Mouse (Mus musculus) forebrain, embryonic 13.5 days (tissue): ENCODE results near the gene Rif1. TPM values are rescaled to one million over a fixed set of nuclear protein-coding genes. Genes with fewer than 3 reads are reported as not detected.

Experiments
- ATAC-seq: fragments of 200-750 bp; cut with Nextera tagmentation; 2 replicates; pipeline ENCODE4 v1.8.0; 2017
- H3K27ac ChIP-seq: fragments of 300-500 bp; sonication (generic); 2 replicates; pipeline ENCODE4 v1.5.1; 2015; ENCODE audit warnings: inconsistent platforms, mild to moderate bottlenecking, moderate library complexity
- H3K27me3 ChIP-seq: fragments of 300-500 bp; sonication (generic); 2 replicates; pipeline ENCODE4 v1.6.1; 2015; ENCODE audit warnings: mild to moderate bottlenecking, inconsistent platforms
- H3K36me3 ChIP-seq: fragments of 300-500 bp; sonication (generic); 2 replicates; pipeline ENCODE4 v1.6.1; 2015; ENCODE audit warnings: mild to moderate bottlenecking, inconsistent platforms; ENCODE audit not compliant: poor library complexity, severe bottlenecking
- H3K4me1 ChIP-seq: fragments of 300-500 bp; sonication (generic); 2 replicates; pipeline ENCODE4 v1.6.1; 2015; ENCODE audit warnings: inconsistent platforms
- H3K4me2 ChIP-seq: fragments of 300-500 bp; sonication (generic); 2 replicates; pipeline ENCODE4 v1.6.1; 2015; ENCODE audit warnings: inconsistent platforms, mild to moderate bottlenecking, moderate library complexity
- H3K4me3 ChIP-seq: fragments of 300-500 bp; sonication (generic); 2 replicates; pipeline ENCODE4 v1.5.1; 2015; ENCODE audit warnings: mild to moderate bottlenecking, inconsistent platforms
- H3K9ac ChIP-seq: fragments of 300-500 bp; sonication (generic); 2 replicates; pipeline ENCODE4 v1.6.1; 2015; ENCODE audit warnings: mild to moderate bottlenecking, inconsistent platforms
- H3K9me3 ChIP-seq: fragments of 300-500 bp; sonication (generic); replicated peaks from 2 replicates; pipeline ENCODE4 v1.6.1; 2016; ENCODE audit warnings: inconsistent platforms
- WGBS: fragments of 180-500 bp; shearing (Covaris S2); methylation state at CpG from one replicate; pipeline ENCODE4 v1.1.7; 2015; 5-methylcytosine and 5-hydroxymethylcytosine counted together
- polyA plus RNA-seq: library from polyadenylated mRNA; unstranded; fragments of >200 nt; fragmentation: Nextera tagmentation; extraction: Ambion mirVana; gene quantifications from 2 replicates; pipeline ENCODE4 v1.2.1, GENCODE M21; 2015

Rif1 gene
- 27.0 and 33.3 TPM in 2 replicates for polyA plus RNA-seq

GRCm38 (mm10) chr2:52072491-52073140 lies at the start of gene Rif1:
Gene Rif1, plus strand, starts transcription at chr2:52072832.
- peak; percentile 97 for ATAC-seq
- under 1% methylated on average over 60 of the region's 72 CpGs for WGBS
- H3K4me3 ChIP-seq, result peak within 1 kb of the TSS; percentile 99
- peaks cover 24% of the 10 kb centered on the region for H3K36me3 ChIP-seq
- H3K9ac ChIP-seq, result peak within 1 kb of the TSS; percentile 94
- H3K27me3 ChIP-seq, result no peaks in the 10 kb centered on the region
- no peaks in the 10 kb centered on the region for H3K9me3 ChIP-seq
- peak within 1 kb of the TSS; percentile 79 for H3K27ac ChIP-seq
- H3K4me1 ChIP-seq, result peaks cover 19% of the 10 kb centered on the region
- peak within 1 kb of the TSS; percentile 70 for H3K4me2 ChIP-seq

- Histone ChIP-seq H3K27me3 (no peaks in the 10 kb centered on the region), H3K4me3 (no peak overlapping the region), H3K27ac (no peak overlapping the region), H3K4me1 (no peaks in the 10 kb centered on the region), H3K36me3 (no peaks in the 10 kb centered on the region), H3K9me3 (peaks cover 4% of the 10 kb centered on the region; the same call in 1 of the 2 replicates), H3K9ac (no peak overlapping the region), H3K4me2 (no peak overlapping the region)
- 68% methylated on average over 4 of the region's 4 CpGs for WGBS
- ATAC-seq, result no peak
Measured at GRCm38 (mm10) chr2:52027061-52027460, 45.6 kb upstream of the Rif1 start.

- Histone ChIP-seq H3K27ac (no peak overlapping the region), H3K9me3 (peaks cover 4% of the 10 kb centered on the region; the same call in 1 of the 2 replicates), H3K4me1 (no peaks in the 10 kb centered on the region), H3K27me3 (no peaks in the 10 kb centered on the region), H3K36me3 (no peaks in the 10 kb centered on the region), H3K4me2 (no peak overlapping the region), H3K9ac (no peak overlapping the region), H3K4me3 (no peak overlapping the region)
- ATAC-seq, result no peak
- WGBS, result 92% methylated on average over 3 of the region's 3 CpGs
Measured at GRCm38 (mm10) chr2:52029426-52029825, 43.2 kb upstream of the Rif1 start.

GRCm38 (mm10) chr2:52031491-52031890 lies 41.1 kb upstream of the Rif1 start:
- Histone ChIP-seq H3K4me1 (no peaks in the 10 kb centered on the region), H3K9ac (no peak overlapping the region), H3K9me3 (peaks cover 4% of the 10 kb centered on the region; the same call in 1 of the 2 replicates), H3K27me3 (no peaks in the 10 kb centered on the region), H3K36me3 (no peaks in the 10 kb centered on the region), H3K4me3 (no peak overlapping the region), H3K4me2 (no peak overlapping the region), H3K27ac (no peak overlapping the region)
- ATAC-seq, result no peak
- WGBS, result 89% methylated on average over 4 of the region's 4 CpGs

DNA sequence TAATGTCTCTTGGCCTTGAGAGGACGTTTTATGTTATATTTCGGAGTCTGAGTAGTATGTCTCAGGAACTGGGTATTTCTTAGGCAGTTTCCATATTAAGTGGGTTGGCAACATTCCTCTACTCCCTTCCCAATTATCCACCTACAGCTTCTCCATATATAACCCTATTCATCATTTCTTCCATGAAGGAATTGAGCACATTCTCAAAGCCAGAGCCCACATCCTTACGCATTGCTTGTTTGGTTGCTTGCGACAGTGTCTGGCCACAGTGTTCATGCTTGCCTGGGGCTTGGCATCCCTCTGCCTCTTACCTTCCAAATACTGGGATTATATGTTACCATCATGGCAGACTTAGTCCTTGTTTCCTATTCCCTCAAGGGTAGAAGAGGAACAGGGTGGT lies 38.0 kb upstream of the Rif1 start:
- no peak overlapping the region for H3K4me2 ChIP-seq
- H3K4me1 ChIP-seq, result peaks cover 19% of the 10 kb centered on the region; the same call in 1 of the 2 replicates

GRCm38 (mm10) chr2:52035144-52035543 lies 37.5 kb upstream of the Rif1 start:
- no peak overlapping the region for H3K4me2 ChIP-seq
- H3K9me3 ChIP-seq, result no peaks in the 10 kb centered on the region
- no peaks in the 10 kb centered on the region for H3K36me3 ChIP-seq
- H3K4me3 ChIP-seq, result no peak overlapping the region
- H3K27me3 ChIP-seq, result no peaks in the 10 kb centered on the region
- ATAC-seq, result no peak
- WGBS, result 78% methylated on average over 4 of the region's 4 CpGs
- H3K9ac ChIP-seq, result no peak overlapping the region
- no peak overlapping the region for H3K27ac ChIP-seq
- H3K4me1 ChIP-seq, result peaks cover 19% of the 10 kb centered on the region; the same call in 1 of the 2 replicates

More for the DNA sequence above, 38.0 kb upstream of the Rif1 start:
- Histone ChIP-seq H3K27ac (no peak overlapping the region), H3K9me3 (no peaks in the 10 kb centered on the region), H3K27me3 (no peaks in the 10 kb centered on the region), H3K9ac (no peak overlapping the region), H3K36me3 (no peaks in the 10 kb centered on the region), H3K4me3 (no peak overlapping the region)
- no peak for ATAC-seq
- 96% methylated on average over 4 of the region's 4 CpGs for WGBS

DNA sequence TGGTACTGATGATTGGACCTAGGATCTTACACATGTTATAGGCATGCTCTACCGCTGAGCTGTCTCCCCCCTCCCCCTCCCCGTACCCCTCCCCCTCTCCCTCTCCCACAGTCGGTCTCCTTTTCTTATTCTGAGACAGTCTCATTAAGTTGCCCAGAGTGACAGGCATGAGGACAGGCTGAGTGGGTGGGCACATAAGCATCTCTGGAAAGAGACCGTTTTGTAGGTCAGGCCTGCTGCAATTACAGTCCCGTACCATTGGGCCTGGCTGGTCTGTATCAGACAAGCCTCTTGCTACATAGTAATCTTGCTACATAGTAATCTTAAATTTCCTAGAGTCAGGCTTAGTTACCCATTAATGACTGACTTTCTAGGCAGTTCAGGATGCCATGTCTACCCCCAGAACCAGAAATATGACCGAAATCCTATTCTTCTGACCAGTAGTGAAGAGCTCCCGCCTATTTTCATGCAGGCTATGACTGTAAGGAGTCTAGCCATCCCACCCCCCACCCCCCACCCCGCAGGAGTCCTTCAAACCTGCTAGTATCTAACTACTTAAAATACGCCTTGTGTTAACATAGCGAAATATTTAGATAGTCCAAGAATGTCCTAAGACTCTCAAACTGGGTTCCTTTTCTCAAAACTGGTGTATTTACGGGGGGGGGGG lies 35.6 kb upstream of the Rif1 start:
- Histone ChIP-seq H3K4me3 (no peak overlapping the region), H3K4me2 (peak overlapping the region; percentile 68), H3K36me3 (no peaks in the 10 kb centered on the region), H3K27ac (no peak overlapping the region), H3K27me3 (no peaks in the 10 kb centered on the region), H3K9ac (no peak overlapping the region), H3K4me1 (peaks cover 19% of the 10 kb centered on the region; the same call in 1 of the 2 replicates), H3K9me3 (no peaks in the 10 kb centered on the region)
- 33% methylated on average over 10 of the region's 11 CpGs for WGBS
- peak; percentile 77; the same call in 1 of the 2 replicates for ATAC-seq

DNA sequence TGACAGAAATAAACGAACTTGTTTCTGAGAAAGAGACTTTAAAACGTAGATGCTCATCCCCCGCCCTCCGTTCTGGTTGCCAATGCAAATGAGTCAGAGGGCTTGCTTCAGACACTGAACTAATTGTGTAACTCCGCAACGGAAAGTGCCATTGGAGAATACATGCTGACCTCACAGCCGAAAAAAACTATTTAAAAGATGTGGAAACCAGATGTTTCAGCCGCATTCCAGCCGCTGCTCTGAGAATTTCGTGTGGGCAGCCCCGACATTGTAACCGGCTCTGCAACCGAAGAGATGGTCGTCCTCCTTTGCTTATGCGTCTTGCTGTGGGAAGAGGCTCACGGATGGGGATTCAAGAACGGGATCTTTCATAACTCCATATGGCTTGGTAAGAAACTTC lies 34.8 kb upstream of the Rif1 start, which contains the start of gene Tnfaip6:
TSS of gene Tnfaip6 (plus strand) at position 128 of the 400 bp plus-strand sequence.
- Histone ChIP-seq H3K9ac (peak within 1 kb of the TSS; percentile 62), H3K4me1 (peaks cover 19% of the 10 kb centered on the region; the same call in 1 of the 2 replicates), H3K36me3 (no peaks in the 10 kb centered on the region), H3K9me3 (no peaks in the 10 kb centered on the region), H3K27me3 (no peaks in the 10 kb centered on the region), H3K4me2 (peak within 1 kb of the TSS; percentile 68), H3K27ac (no peak within 1 kb of the TSS), H3K4me3 (peak within 1 kb of the TSS; percentile 49)
- ATAC-seq, result peak; percentile 72; the same call in 1 of the 2 replicates
- under 1% methylated on average over 17 of the region's 17 CpGs for whole genome bisulfite sequencing

GRCm38 (mm10) chr2:52038558-52038957 lies 34.1 kb upstream of the Rif1 start:
- H3K9ac ChIP-seq, result peak overlapping the region; percentile 40
- no peaks in the 10 kb centered on the region for H3K9me3 ChIP-seq
- H3K27me3 ChIP-seq, result no peaks in the 10 kb centered on the region
- 23% methylated on average over 5 of the region's 5 CpGs for WGBS
- H3K4me3 ChIP-seq, result peak overlapping the region; percentile 49
- H3K27ac ChIP-seq, result no peak overlapping the region
- no peak for ATAC-seq
- H3K4me2 ChIP-seq, result peak overlapping the region; percentile 68
- 0 out of 2 replicates have a peak, but pooled peaks cover under 1% of the 10 kb centered on the region for H3K36me3 ChIP-seq
- H3K4me1 ChIP-seq, result peaks cover 19% of the 10 kb centered on the region; the same call in 1 of the 2 replicates

DNA sequence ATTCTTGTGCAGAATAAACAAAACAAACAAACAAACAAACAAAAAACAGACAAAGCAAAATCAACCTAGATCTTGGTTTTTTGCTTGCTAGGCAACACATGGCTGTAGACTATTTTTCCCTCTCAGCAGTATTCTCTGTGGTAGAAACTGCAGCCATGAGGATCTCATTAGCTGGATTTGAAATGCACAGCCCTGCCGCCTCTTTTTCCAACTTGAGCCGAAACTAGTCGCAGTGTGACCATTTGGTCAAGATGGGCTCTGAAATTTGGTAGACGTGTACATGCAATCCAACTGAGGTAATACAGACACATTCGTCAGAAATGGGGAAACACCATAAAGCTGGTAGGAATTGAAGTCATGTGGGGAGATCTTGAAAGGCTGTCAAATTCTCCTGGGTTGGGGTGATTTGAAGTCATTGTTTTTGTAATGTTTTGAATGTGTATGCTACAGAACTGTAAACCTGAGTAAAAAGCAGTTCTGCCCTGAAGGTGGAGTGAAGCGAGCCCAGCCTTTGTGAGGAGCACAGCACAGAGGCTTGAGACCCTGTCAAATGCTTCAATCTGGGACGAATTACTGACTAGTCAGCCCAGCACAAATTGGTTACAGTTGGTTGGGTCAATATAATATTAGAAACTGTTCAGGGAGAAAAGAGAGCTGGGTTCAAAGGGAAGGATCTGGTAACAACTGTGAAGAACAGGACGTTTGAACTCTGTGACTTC lies 33.4 kb upstream of the Rif1 start:
- Histone ChIP-seq H3K4me3 (peak overlapping the region; percentile 49), H3K4me1 (peaks cover 19% of the 10 kb centered on the region; the same call in 1 of the 2 replicates)

DNA sequence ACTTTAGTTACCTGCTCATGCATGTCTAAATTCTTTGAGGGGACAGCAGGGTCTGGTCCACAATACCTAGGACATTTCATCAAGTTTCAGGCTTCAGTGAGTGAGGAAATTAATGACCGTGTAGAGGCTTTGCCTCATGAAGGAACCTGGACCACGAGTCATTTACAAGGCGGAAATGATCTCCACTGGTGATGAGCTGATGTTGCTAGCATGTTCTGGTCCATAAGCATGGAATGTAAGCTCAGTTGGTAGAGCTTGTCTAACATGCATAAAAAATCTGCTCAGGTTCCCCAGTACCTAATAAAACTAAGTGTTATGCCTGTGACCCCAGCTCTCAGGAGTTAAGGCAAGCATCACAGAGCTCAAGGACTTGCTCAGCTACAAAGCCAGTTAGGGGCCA lies 30.5 kb upstream of the Rif1 start:
- Histone ChIP-seq H3K36me3 (peaks cover 9% of the 10 kb centered on the region; the same call in 1 of the 2 replicates), H3K4me3 (no peak overlapping the region), H3K4me2 (no peak overlapping the region), H3K27ac (no peak overlapping the region), H3K9me3 (no peaks in the 10 kb centered on the region), H3K27me3 (no peaks in the 10 kb centered on the region), H3K4me1 (peaks cover 16% of the 10 kb centered on the region; the same call in 1 of the 2 replicates), H3K9ac (no peak overlapping the region)
- WGBS, result 81% methylated on average over 3 of the region's 3 CpGs
- no peak for ATAC-seq

More for the DNA sequence above, 33.4 kb upstream of the Rif1 start:
- Histone ChIP-seq H3K27me3 (no peaks in the 10 kb centered on the region), H3K27ac (no peak overlapping the region), H3K36me3 (peaks cover 7% of the 10 kb centered on the region; the same call in 1 of the 2 replicates), H3K9ac (peak overlapping the region; percentile 12; the same call in 1 of the 2 replicates), H3K9me3 (no peaks in the 10 kb centered on the region), H3K4me2 (peak overlapping the region; percentile 68)
- 23% methylated on average over 8 of the region's 8 CpGs for WGBS
- peak; percentile 17; the same call in 1 of the 2 replicates for ATAC-seq
